Mouse (Mus musculus) hindbrain, postnatal 0 days (tissue): ENCODE data around the gene Zfp281. TPM values are rescaled to one million over a fixed set of nuclear protein-coding genes. Genes with fewer than 3 reads are reported as not detected.

Source experiments
- ATAC-seq: fragments of 200-750 bp; cut with Nextera tagmentation; 2 replicates; pipeline ENCODE4 v1.8.0; 2017; ENCODE audit warnings: mild to moderate bottlenecking, moderate TSS enrichment, moderate library complexity
- DNase-seq: peaks from one replicate; pipeline ENCODE4 v3.0.0-alpha.2; 2015; ENCODE audit warnings: low spot score
- H3K27ac ChIP-seq: fragments of 300-500 bp; sonication (generic); 2 replicates; pipeline ENCODE4 v1.5.1; 2014; ENCODE audit warnings: mild to moderate bottlenecking
- H3K27me3 ChIP-seq: fragments of 300-500 bp; sonication (generic); 2 replicates; pipeline ENCODE4 v1.6.1; 2014; ENCODE audit warnings: low read length, mixed read lengths; ENCODE audit not compliant: insufficient read depth
- H3K36me3 ChIP-seq: fragments of 300-500 bp; sonication (generic); 2 replicates; pipeline ENCODE4 v1.6.1; 2014; ENCODE audit warnings: low read length, mixed read lengths; ENCODE audit not compliant: insufficient read depth
- H3K4me1 ChIP-seq: fragments of 300-500 bp; sonication (generic); 2 replicates; pipeline ENCODE4 v1.6.1; 2014; ENCODE audit warnings: antibody characterized with exemption, low read length, mixed read lengths; ENCODE audit not compliant: insufficient read depth
- H3K4me2 ChIP-seq: fragments of 300-500 bp; sonication (generic); 2 replicates; pipeline ENCODE4 v1.6.1; 2014; ENCODE audit warnings: low read depth, mild to moderate bottlenecking, low read length, moderate library complexity, mixed read lengths
- H3K4me3 ChIP-seq: fragments of 300-500 bp; sonication (generic); 2 replicates; pipeline ENCODE4 v1.5.1; 2014; ENCODE audit warnings: low read length
- H3K9ac ChIP-seq: fragments of 300-500 bp; sonication (generic); replicated peaks from 2 replicates; pipeline ENCODE4 v1.6.1; 2014; ENCODE audit warnings: mild to moderate bottlenecking, low read length, moderate library complexity, mixed read lengths
- H3K9me3 ChIP-seq: fragments of 300-500 bp; sonication (generic); 2 replicates; pipeline ENCODE4 v1.6.1; 2016; ENCODE audit warnings: low read length, mixed read lengths
- CTCF ChIP-seq: IDR thresholded peaks from 2 replicates; pipeline ENCODE4 v1.5.1; 2016; ENCODE audit warnings: antibody characterized with exemption, control low read depth, low read depth
- WGBS: fragments of 180-500 bp; shearing (Covaris S2); extraction: QIAGEN DNeasy Blood & Tissue Kit; methylation state at CpG from one replicate; pipeline ENCODE4 v1.1.7; 2014; 5-methylcytosine and 5-hydroxymethylcytosine counted together
- polyA plus RNA-seq: library from polyadenylated mRNA; unstranded; fragments of >200 nt; fragmentation: Nextera tagmentation; extraction: Ambion mirVana; gene quantifications from 2 replicates; pipeline ENCODE4 v1.2.1, GENCODE M21; 2015
- total RNA-seq: library from RNA; depleted of rRNA; stranded (reverse); fragments of >200 nt; gene quantifications from 2 replicates; pipeline ENCODE4 v1.2.3, GENCODE M21; 2014

Gene Zfp281
- total and polyA plus RNA-seq, 2 experiments from 2014 or later, result 19.5 to 22.3 TPM

DNA sequence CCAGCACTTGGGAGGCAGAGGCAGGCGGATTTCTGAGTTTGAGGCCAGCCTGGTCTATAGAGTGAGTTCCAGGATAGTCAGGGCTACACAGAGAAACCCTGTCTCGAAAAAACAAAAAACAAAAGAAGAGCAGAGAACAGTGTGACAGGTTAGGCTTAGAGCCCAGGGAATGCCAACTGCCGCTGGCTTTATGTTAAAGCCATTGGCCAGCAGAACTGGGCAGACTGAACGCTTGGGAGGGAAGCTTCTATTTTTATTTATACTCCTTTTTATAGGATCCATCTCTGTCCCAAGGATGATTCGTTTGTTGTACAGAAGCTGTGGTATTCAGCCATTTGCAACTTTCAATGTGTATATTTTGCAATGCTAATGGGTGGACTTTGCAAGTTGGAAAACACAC, 14.0 kb downstream of the Zfp281 start:
- H3K27me3 ChIP-seq, result no peaks in the 10 kb centered on the region
- ATAC-seq, result no peak

DNA sequence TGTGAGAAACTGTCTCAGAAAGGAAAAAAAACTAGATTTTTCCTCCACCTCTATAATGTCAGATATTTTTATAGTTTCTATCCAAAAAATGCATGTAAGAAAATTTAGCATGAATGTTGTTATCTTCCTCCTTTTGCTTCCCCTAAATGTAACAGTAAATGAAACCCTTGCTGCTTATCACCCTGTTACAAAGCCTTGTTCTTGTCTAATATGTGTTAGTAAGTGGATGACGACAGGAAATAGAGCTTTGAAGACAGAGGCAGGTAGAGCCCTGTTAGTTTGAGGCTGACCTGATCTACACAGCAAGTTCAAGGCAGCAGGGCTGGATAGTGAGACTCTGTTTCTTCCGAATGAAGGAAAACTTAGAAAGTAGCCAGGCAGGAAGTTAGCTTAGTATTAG, 14.5 kb downstream of the Zfp281 start:
- no peaks in the 10 kb centered on the region for H3K36me3 ChIP-seq
- TF ChIP-seq CTCF, result no peak
- no peak overlapping the region for H3K4me2 ChIP-seq
- WGBS, result 85% methylated on average over 2 of the region's 2 CpGs
- no peak overlapping the region for H3K4me3 ChIP-seq
- no peak overlapping the region for H3K9ac ChIP-seq
- DNase-seq, result no peak
- H3K27ac ChIP-seq, result no peak overlapping the region
- no peaks in the 10 kb centered on the region for H3K9me3 ChIP-seq
- no peak for ATAC-seq
- H3K27me3 ChIP-seq, result no peaks in the 10 kb centered on the region
- no peaks in the 10 kb centered on the region for H3K4me1 ChIP-seq

More for the DNA sequence above, 14.0 kb downstream of the Zfp281 start:
- no peaks in the 10 kb centered on the region for H3K9me3 ChIP-seq
- no peak for TF ChIP-seq CTCF
- H3K9ac ChIP-seq, result no peak overlapping the region
- H3K36me3 ChIP-seq, result no peaks in the 10 kb centered on the region
- H3K4me1 ChIP-seq, result no peaks in the 10 kb centered on the region
- H3K27ac ChIP-seq, result no peak overlapping the region
- no peak overlapping the region for H3K4me3 ChIP-seq
- no peak overlapping the region for H3K4me2 ChIP-seq
- 74% methylated on average over 5 of the region's 5 CpGs for WGBS
- DNase-seq, result no peak

GRCm38 (mm10) chr1:136642701-136643100, 18.0 kb downstream of the Zfp281 start:
- WGBS, result 85% methylated on average over 3 of the region's 3 CpGs

GRCm38 (mm10) chr1:136644486-136644885, 19.8 kb downstream of the Zfp281 start:
- ATAC-seq (no peak), DNase-seq (no peak)
- no peak overlapping the region for H3K4me2 ChIP-seq
- no peak overlapping the region for H3K9ac ChIP-seq
- no peaks in the 10 kb centered on the region for H3K36me3 ChIP-seq
- no peak for TF ChIP-seq CTCF
- H3K4me1 ChIP-seq, result no peaks in the 10 kb centered on the region
- no peaks in the 10 kb centered on the region for H3K9me3 ChIP-seq
- WGBS, result 60% methylated on average over 4 of the region's 4 CpGs
- H3K27me3 ChIP-seq, result no peaks in the 10 kb centered on the region
- no peak overlapping the region for H3K4me3 ChIP-seq
- H3K27ac ChIP-seq, result no peak overlapping the region

More at GRCm38 (mm10) chr1:136642701-136643100, 18.0 kb downstream of the Zfp281 start:
- H3K9me3 ChIP-seq, result no peaks in the 10 kb centered on the region
- no peak overlapping the region for H3K27ac ChIP-seq
- no peak overlapping the region for H3K4me3 ChIP-seq
- no peak for TF ChIP-seq CTCF
- DNase-seq (no peak), ATAC-seq (no peak)
- H3K4me2 ChIP-seq, result no peak overlapping the region
- no peaks in the 10 kb centered on the region for H3K4me1 ChIP-seq
- no peaks in the 10 kb centered on the region for H3K36me3 ChIP-seq
- no peak overlapping the region for H3K9ac ChIP-seq
- H3K27me3 ChIP-seq, result no peaks in the 10 kb centered on the region

GRCm38 (mm10) chr1:136645849-136646625, 21.3 kb downstream of the Zfp281 start:
- no peaks in the 10 kb centered on the region for H3K9me3 ChIP-seq
- H3K4me3 ChIP-seq, result no peak overlapping the region
- H3K27ac ChIP-seq, result no peak overlapping the region
- H3K36me3 ChIP-seq, result no peaks in the 10 kb centered on the region
- no peaks in the 10 kb centered on the region for H3K4me1 ChIP-seq
- no peak overlapping the region for H3K9ac ChIP-seq
- DNase-seq (no peak), ATAC-seq (no peak)
- no peaks in the 10 kb centered on the region for H3K27me3 ChIP-seq
- no peak for TF ChIP-seq CTCF
- no peak overlapping the region for H3K4me2 ChIP-seq
- 86% methylated on average over 8 of the region's 8 CpGs for WGBS

DNA sequence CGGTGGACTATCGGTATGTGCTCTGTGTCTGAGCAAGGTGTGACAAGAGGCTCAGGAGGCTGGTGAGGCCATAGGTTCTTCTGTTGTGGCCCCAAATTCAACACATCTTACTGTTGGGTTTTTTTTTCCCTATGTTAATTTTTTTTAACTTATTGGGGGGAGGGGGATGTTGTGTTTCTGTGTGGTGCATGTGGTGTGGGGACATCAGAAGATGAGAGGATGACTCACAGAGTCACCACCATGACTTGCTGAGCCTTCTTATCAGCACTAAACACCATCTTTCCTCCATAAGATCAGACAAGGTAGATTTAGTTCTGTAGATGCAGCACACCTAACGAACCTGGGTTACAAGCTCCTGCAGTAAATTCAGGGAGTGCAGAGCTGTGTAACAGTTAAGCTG, 27.4 kb downstream of the Zfp281 start:
- H3K4me3 ChIP-seq, result no peak overlapping the region
- 93% methylated on average over 3 of the region's 3 CpGs for WGBS
- H3K36me3 ChIP-seq, result no peaks in the 10 kb centered on the region
- no peak for ATAC-seq
- no peaks in the 10 kb centered on the region for H3K4me1 ChIP-seq
- no peak for DNase-seq
- no peaks in the 10 kb centered on the region for H3K27me3 ChIP-seq
- TF ChIP-seq CTCF, result no peak
- no peaks in the 10 kb centered on the region for H3K9me3 ChIP-seq
- no peak overlapping the region for H3K4me2 ChIP-seq
- H3K27ac ChIP-seq, result no peak overlapping the region
- H3K9ac ChIP-seq, result no peak overlapping the region

GRCm38 (mm10) chr1:136653526-136653925, 28.8 kb downstream of the Zfp281 start:
- Histone ChIP-seq H3K36me3 (no peaks in the 10 kb centered on the region), H3K4me3 (no peak overlapping the region), H3K27ac (no peak overlapping the region), H3K4me2 (no peak overlapping the region), H3K9ac (no peak overlapping the region), H3K9me3 (no peaks in the 10 kb centered on the region), H3K4me1 (no peaks in the 10 kb centered on the region), H3K27me3 (no peaks in the 10 kb centered on the region)
- WGBS, result 83% methylated on average over 8 of the region's 8 CpGs
- DNase-seq, result no peak
- ATAC-seq, result no peak
- no peak for TF ChIP-seq CTCF
